Mouse (Mus musculus) stomach, embryonic 15.5 days (tissue): ENCODE data around the gene Fchsd2. TPM values are rescaled to one million over a fixed set of nuclear protein-coding genes. Genes with fewer than 3 reads are reported as not detected.

Source experiments
- ATAC-seq: fragments of 200-750 bp; cut with Nextera tagmentation; 2 replicates; pipeline ENCODE4 v1.8.0; 2017; ENCODE audit warnings: low read depth, moderate number of reproducible peaks, moderate TSS enrichment; ENCODE audit not compliant: insufficient read depth, low FRiP score
- H3K27ac ChIP-seq: fragments of 300-500 bp; sonication (generic); 2 replicates; pipeline ENCODE4 v1.5.1; 2015; ENCODE audit warnings: mild to moderate bottlenecking, inconsistent platforms
- H3K27me3 ChIP-seq: fragments of 300-500 bp; sonication (generic); replicated peaks from 2 replicates; pipeline ENCODE4 v1.6.1; 2015; ENCODE audit warnings: inconsistent platforms
- H3K36me3 ChIP-seq: fragments of 300-500 bp; sonication (generic); 2 replicates; pipeline ENCODE4 v1.6.1; 2015; ENCODE audit warnings: inconsistent platforms
- H3K4me1 ChIP-seq: fragments of 300-500 bp; sonication (generic); 2 replicates; pipeline ENCODE4 v1.6.1; 2015; ENCODE audit warnings: inconsistent platforms
- H3K4me2 ChIP-seq: fragments of 300-500 bp; sonication (generic); 2 replicates; pipeline ENCODE4 v1.6.1; 2015; ENCODE audit warnings: mild to moderate bottlenecking, inconsistent platforms
- H3K4me3 ChIP-seq: fragments of 300-500 bp; sonication (generic); replicated peaks from 2 replicates; pipeline ENCODE4 v1.5.1; 2015; ENCODE audit warnings: inconsistent platforms
- H3K9ac ChIP-seq: fragments of 300-500 bp; sonication (generic); 2 replicates; pipeline ENCODE4 v1.6.1; 2015; ENCODE audit warnings: inconsistent platforms
- H3K9me3 ChIP-seq: fragments of 300-500 bp; sonication (generic); 2 replicates; pipeline ENCODE4 v1.6.1; 2016; ENCODE audit warnings: inconsistent platforms
- WGBS: fragments of 180-500 bp; shearing (Covaris S2); methylation state at CpG from one replicate; pipeline ENCODE4 v1.1.7; 2015; 5-methylcytosine and 5-hydroxymethylcytosine counted together
- polyA plus RNA-seq: library from polyadenylated mRNA; unstranded; fragments of >200 nt; fragmentation: Nextera tagmentation; extraction: Ambion mirVana; gene quantifications from 2 replicates; pipeline ENCODE4 v1.2.1, GENCODE M21; 2015

The Fchsd2 gene
- polyA plus RNA-seq, 1 experiment from 2014 or later = 20.0 TPM

DNA sequence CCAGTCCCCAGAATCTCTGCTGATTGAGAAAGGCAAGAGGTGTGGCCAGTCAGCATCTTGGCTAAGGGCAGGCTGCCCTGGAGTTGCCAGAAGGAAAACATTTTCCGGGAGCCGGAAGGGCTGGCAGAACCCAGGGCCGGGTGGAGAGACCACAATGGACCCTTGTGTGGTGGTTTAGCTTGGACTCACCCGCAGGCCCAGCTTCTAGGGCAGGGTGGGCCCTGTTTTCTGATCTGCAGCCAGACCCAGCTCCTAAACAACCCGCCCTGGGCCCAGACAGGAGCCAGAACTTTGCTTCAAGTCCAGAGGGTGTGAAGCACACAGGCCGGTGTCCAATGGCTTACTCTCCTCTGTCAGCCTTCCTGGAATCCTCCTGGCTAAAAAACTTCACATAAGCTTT, 30.4 kb upstream of the Fchsd2 start:
- Histone ChIP-seq H3K4me3 (no peak overlapping the region), H3K9ac (no peak overlapping the region), H3K4me2 (no peak overlapping the region), H3K27ac (no peak overlapping the region), H3K4me1 (peaks cover 9% of the 10 kb centered on the region; the same call in 1 of the 2 replicates), H3K36me3 (no peaks in the 10 kb centered on the region), H3K27me3 (no peaks in the 10 kb centered on the region), H3K9me3 (no peaks in the 10 kb centered on the region)
- 80% methylated on average over 6 of the region's 6 CpGs for WGBS
- ATAC-seq = no peak

DNA sequence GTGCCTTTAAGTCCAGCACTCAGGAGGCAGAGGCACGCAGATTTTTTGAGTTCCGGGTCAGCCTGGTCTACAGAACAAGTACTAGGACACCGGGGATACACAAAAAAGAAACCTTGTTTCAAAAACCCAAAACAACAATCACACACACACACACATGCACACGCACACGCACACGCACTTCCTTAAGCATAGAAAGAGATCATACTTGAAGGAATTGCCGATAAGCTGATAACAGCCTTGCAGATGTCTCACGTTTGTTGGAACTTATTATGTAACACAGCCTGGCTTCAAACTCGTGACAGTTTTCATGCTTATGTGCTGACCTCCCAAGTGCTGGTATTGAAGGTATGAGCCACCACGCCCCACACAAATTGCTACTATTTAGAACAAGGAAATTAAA, 29.1 kb upstream of the Fchsd2 start:
- Histone ChIP-seq H3K27ac (no peak overlapping the region), H3K9me3 (no peaks in the 10 kb centered on the region), H3K36me3 (no peaks in the 10 kb centered on the region), H3K4me3 (no peak overlapping the region), H3K4me1 (peaks cover 9% of the 10 kb centered on the region; the same call in 1 of the 2 replicates), H3K4me2 (no peak overlapping the region), H3K9ac (no peak overlapping the region), H3K27me3 (no peaks in the 10 kb centered on the region)
- no peak for ATAC-seq
- 80% methylated on average over 10 of the region's 10 CpGs for WGBS

DNA sequence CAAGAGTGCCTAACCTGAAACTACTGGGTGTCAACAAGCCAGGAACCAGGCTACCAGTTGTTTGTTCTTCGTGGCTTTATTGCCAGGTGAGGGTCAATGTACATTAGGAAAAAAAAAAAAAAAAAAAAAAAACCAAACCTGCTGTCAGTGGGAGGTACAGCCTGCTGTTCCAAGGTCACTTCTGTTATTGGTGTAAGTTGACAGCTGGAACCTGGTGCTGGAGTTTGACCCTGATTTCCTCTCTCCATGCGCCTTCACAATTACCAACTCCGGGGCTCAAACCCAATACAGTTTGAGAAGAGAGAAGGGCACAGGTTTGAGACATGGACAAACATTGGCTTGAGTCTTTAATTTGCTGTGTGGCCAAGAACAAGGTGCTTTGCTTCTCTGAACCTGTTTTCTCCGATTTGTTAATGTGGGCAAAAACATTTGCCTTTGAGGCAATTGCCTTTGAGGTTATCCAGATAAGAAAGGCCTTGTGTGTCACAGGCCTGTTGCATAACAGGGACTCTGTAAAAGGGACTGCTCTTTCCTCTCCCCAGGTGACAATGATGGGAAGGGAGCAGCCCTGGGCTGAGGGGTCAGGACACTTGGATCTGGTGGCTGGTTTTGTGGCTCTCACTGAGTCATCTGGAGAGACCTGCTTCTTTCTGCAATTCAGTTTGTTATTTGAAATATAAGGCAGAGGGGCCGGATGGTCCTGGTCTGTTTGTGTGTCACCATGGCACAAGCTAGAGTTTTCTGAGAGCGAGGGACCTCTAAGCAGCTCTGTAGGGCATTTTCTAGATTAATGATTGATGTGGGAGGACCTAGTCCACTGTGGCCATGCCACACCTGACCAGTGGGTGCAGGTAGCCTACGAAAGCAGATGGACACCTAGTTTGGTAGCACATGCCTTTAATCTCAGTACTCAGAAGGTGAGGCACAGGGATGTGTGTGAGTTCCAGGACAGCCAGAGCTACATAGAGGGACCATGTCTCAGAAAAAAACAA, 27.7 kb upstream of the Fchsd2 start:
- H3K27ac ChIP-seq = peak overlapping the region; percentile 67; the same call in 1 of the 2 replicates
- no peaks in the 10 kb centered on the region for H3K36me3 ChIP-seq
- H3K9ac ChIP-seq = no peak overlapping the region
- WGBS = 73% methylated on average over 7 of the region's 7 CpGs
- H3K27me3 ChIP-seq = no peaks in the 10 kb centered on the region
- no peaks in the 10 kb centered on the region for H3K9me3 ChIP-seq
- no peak overlapping the region for H3K4me2 ChIP-seq
- H3K4me1 ChIP-seq = peaks cover 9% of the 10 kb centered on the region; the same call in 1 of the 2 replicates
- no peak for ATAC-seq
- no peak overlapping the region for H3K4me3 ChIP-seq

- no peaks in the 10 kb centered on the region for H3K9me3 ChIP-seq
- 79% methylated on average over 5 of the region's 5 CpGs for WGBS
Measured at GRCm38 (mm10) chr7:101066009-101066408, 26.7 kb upstream of the Fchsd2 start.

GRCm38 (mm10) chr7:101066650-101067346, 25.9 kb upstream of the Fchsd2 start:
- H3K4me1 ChIP-seq = peaks cover 5% of the 10 kb centered on the region; the same call in 1 of the 2 replicates
- no peaks in the 10 kb centered on the region for H3K27me3 ChIP-seq
- H3K9ac ChIP-seq = no peak overlapping the region
- H3K36me3 ChIP-seq = no peaks in the 10 kb centered on the region
- H3K4me2 ChIP-seq = no peak overlapping the region
- ATAC-seq = no peak
- H3K4me3 ChIP-seq = no peak overlapping the region
- H3K27ac ChIP-seq = no peak overlapping the region
- H3K9me3 ChIP-seq = no peaks in the 10 kb centered on the region
- WGBS = 60% methylated on average over 3 of the region's 3 CpGs

More at GRCm38 (mm10) chr7:101066009-101066408, 26.7 kb upstream of the Fchsd2 start:
- Histone ChIP-seq H3K4me1 (peaks cover 8% of the 10 kb centered on the region; the same call in 1 of the 2 replicates), H3K36me3 (no peaks in the 10 kb centered on the region), H3K4me2 (no peak overlapping the region), H3K27me3 (no peaks in the 10 kb centered on the region), H3K4me3 (no peak overlapping the region), H3K27ac (0 out of 2 replicates have a peak overlapping the region, but pooled peaks have one; percentile 31), H3K9ac (no peak overlapping the region)
- no peak for ATAC-seq

DNA sequence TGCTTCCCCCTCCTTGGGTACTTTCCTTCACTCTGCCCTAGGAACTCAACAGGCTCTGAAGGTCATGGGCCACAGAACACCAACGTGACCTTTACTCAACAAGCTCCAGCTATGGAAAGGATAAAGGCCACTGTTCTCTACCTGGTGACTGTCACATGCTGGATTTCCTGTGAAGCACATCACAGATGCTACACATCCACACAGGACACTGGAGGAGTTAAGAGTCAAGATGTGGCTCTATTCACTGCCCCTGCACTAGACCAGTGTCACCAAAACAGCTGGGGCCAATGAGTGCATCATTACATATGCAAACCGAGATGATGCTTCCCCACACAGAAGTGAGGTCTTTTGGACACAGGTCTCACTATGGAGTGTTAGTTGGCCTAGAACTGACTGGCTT, 25.1 kb upstream of the Fchsd2 start:
- WGBS = 82% methylated on average over 2 of the region's 2 CpGs

DNA sequence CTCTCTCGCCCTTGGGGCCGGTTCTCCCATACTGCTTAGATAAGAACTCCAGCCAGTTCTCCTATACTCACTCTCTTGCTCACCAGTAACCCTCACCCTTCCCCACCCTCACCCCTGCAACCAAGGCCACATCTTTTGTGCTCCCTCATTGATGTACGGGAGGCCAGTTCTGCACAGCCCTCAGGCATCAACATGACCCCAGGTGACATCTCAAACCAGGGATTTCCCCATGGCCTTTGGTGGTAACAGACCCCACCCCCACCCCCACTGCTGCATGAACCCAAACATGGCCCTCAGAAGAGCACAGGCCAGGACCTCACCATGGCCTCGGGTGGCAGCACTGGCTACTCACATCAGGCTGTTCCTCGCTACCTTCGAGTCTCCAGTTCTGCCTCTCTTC, 23.4 kb upstream of the Fchsd2 start:
- H3K36me3 ChIP-seq = no peaks in the 10 kb centered on the region
- no peak overlapping the region for H3K9ac ChIP-seq
- no peak for ATAC-seq
- H3K27me3 ChIP-seq = no peaks in the 10 kb centered on the region
- H3K4me3 ChIP-seq = no peak overlapping the region
- H3K27ac ChIP-seq = no peak overlapping the region
- H3K9me3 ChIP-seq = no peaks in the 10 kb centered on the region
- peaks cover 5% of the 10 kb centered on the region; the same call in 1 of the 2 replicates for H3K4me1 ChIP-seq
- WGBS = 72% methylated on average over 6 of the region's 6 CpGs
- H3K4me2 ChIP-seq = no peak overlapping the region

More for the DNA sequence above, 25.1 kb upstream of the Fchsd2 start:
- no peaks in the 10 kb centered on the region for H3K27me3 ChIP-seq
- no peak for ATAC-seq
- no peak overlapping the region for H3K27ac ChIP-seq
- no peaks in the 10 kb centered on the region for H3K36me3 ChIP-seq
- peaks cover 5% of the 10 kb centered on the region; the same call in 1 of the 2 replicates for H3K4me1 ChIP-seq
- H3K9ac ChIP-seq = no peak overlapping the region
- no peaks in the 10 kb centered on the region for H3K9me3 ChIP-seq
- H3K4me2 ChIP-seq = no peak overlapping the region
- no peak overlapping the region for H3K4me3 ChIP-seq

- WGBS = 18% methylated on average over 4 of the region's 4 CpGs
- 0 out of 2 replicates have a peak overlapping the region, but pooled peaks have one; percentile 13 for H3K27ac ChIP-seq
- H3K36me3 ChIP-seq = no peaks in the 10 kb centered on the region
Measured at GRCm38 (mm10) chr7:101070406-101070805, 22.3 kb upstream of the Fchsd2 start.

DNA sequence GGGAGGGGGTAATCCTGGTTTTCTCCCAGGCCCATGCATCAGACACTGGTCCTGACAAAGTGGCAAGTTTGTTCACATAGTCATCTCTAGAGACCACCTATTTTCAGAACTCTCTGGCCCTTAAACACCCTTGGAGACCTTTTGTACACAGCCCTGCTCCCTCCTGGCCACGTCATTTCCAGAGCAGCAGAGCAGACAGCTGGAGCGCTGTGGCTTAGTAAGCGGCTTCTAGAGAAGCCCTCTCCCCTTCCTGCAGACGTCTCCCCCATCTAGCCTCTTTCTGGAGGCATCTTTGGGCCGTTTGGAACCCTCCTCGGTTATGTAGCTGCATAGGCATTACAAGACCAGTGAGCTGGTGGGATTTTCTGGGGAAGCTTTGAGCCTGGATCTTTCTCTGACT, 21.6 kb upstream of the Fchsd2 start:
- Histone ChIP-seq H3K27ac (no peak overlapping the region), H3K36me3 (no peaks in the 10 kb centered on the region), H3K9me3 (no peaks in the 10 kb centered on the region), H3K4me3 (no peak overlapping the region), H3K4me1 (0 out of 2 replicates have a peak, but pooled peaks cover 1% of the 10 kb centered on the region), H3K4me2 (no peak overlapping the region), H3K9ac (no peak overlapping the region), H3K27me3 (no peaks in the 10 kb centered on the region)
- ATAC-seq = no peak
- WGBS = 40% methylated on average over 6 of the region's 6 CpGs

More at GRCm38 (mm10) chr7:101070406-101070805, 22.3 kb upstream of the Fchsd2 start:
- ATAC-seq = no peak
- Histone ChIP-seq H3K9me3 (no peaks in the 10 kb centered on the region), H3K4me3 (no peak overlapping the region), H3K9ac (no peak overlapping the region), H3K4me2 (no peak overlapping the region), H3K27me3 (no peaks in the 10 kb centered on the region), H3K4me1 (0 out of 2 replicates have a peak, but pooled peaks cover 3% of the 10 kb centered on the region)

DNA sequence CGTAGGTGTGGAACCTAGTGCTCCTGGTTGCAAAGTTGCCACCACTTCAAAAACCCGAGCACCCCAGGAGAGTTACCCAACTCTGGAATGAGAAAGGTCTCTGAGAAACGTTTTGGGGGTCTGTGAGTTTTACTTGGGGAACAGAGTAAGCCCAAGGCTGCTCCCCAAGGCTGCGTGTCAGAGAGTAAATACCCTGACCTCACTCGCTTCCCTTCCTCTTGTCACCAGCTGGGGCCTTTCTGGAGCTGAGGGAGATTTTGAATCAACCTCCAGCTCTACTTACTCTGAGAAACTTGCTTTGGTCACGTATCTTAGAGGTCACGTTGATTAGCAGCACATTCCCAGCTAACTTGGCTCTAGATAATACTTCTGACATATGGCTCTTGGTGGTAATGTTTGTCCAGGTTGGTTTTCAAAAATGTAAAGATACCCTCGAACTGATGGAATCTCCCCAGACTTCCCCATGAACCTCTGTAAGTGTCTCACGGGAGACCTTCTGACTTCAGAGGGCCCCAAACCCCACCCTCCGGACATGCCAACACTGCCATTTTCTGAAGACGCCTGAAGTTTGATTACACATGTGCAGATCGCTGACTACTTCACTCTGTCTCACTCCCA, 20.4 kb upstream of the Fchsd2 start:
- Histone ChIP-seq H3K9ac (no peak overlapping the region), H3K9me3 (no peaks in the 10 kb centered on the region), H3K27ac (no peak overlapping the region), H3K27me3 (no peaks in the 10 kb centered on the region), H3K4me3 (no peak overlapping the region), H3K4me2 (no peak overlapping the region), H3K4me1 (no peaks in the 10 kb centered on the region), H3K36me3 (no peaks in the 10 kb centered on the region)
- no peak for ATAC-seq
- WGBS = 63% methylated on average over 12 of the region's 12 CpGs

- H3K9me3 ChIP-seq = no peaks in the 10 kb centered on the region
- H3K4me2 ChIP-seq = no peak overlapping the region
- H3K4me1 ChIP-seq = no peaks in the 10 kb centered on the region
- WGBS = 52% methylated on average over 8 of the region's 8 CpGs
- no peak for ATAC-seq
- no peak overlapping the region for H3K4me3 ChIP-seq
- no peak overlapping the region for H3K27ac ChIP-seq
- H3K27me3 ChIP-seq = no peaks in the 10 kb centered on the region
- H3K36me3 ChIP-seq = no peaks in the 10 kb centered on the region
- no peak overlapping the region for H3K9ac ChIP-seq
Measured at GRCm38 (mm10) chr7:101074170-101074767, 18.4 kb upstream of the Fchsd2 start.
